Mouse (Mus musculus): ENCODE measurements around the gene Atp6v0b.
A peak's percentile ranks its signal among the peaks of the same experiment; 100 is the strongest.

The Atp6v0b gene

DNA sequence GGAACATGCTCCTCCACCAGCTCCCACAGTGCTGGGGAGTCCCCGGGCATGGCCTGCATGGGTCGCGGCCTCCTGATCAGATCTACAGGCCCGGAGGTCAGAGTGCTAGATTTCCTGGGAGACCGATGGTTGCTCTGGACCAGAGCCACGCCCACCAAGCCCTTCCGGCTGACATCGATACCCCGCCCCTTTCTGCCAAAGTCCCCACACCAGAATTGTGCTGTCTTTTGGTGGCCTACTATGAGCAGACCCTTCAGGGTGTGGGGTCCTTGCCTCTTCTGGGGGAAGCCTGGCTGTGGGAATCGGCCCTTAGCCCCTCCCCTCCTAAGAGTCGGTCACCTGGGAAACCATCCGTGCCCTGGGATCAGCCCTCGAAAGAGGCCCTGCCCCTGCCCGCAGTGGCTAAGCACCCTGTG lies 14.7 kb downstream of the Atp6v0b start, which contains the start of gene Ccdc24:
Ccdc24 (minus strand) TSS at position 87 of the 416 bp plus-strand sequence.
- peak; percentile 68 for DNase-seq (ENCODE audit: low read depth, low spot score)

DNA sequence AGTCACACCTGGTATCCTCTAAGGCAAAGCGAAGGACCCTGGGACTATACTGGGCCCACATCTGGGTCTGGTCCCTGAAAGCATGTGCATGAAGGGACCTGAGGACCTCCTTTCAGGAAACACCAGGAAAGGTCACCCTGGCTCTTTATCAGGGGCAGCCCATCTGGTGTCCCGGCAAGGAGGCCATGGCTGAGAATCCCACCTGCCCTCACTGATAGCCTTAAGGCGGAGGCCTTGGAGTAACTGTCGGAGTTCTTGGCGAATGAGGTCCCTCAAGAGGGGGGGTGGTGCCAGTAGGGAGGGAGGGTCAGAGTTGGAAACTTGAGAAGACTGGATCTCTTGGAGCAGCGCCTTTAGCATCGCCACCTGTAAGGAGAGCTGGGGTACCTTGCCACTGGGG lies 15.3 kb downstream of the Atp6v0b start:
- no peak for DNase-seq (ENCODE audit: low read depth, low spot score)

DNA sequence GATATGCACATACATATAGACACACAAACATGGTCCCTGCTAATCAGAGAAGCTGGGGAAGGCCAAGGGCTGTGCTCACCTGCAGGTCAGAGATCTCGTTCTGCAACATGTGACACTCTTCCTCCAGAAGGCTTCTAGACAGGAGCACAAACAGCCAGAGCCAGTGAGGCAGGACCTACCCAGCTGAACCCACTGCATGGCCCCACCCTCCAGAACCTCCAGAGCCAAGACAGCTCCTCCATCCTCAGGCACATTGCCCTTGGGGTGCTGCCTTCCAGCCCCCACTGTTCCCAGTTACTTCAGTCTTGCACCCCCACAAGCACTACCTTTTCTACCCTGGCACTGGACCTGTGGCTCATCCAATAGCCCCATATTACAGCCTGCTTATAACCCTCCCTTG lies 16.7 kb downstream of the Atp6v0b start:
- DNase-seq (ENCODE audit: low read depth, low spot score) = no peak

DNA sequence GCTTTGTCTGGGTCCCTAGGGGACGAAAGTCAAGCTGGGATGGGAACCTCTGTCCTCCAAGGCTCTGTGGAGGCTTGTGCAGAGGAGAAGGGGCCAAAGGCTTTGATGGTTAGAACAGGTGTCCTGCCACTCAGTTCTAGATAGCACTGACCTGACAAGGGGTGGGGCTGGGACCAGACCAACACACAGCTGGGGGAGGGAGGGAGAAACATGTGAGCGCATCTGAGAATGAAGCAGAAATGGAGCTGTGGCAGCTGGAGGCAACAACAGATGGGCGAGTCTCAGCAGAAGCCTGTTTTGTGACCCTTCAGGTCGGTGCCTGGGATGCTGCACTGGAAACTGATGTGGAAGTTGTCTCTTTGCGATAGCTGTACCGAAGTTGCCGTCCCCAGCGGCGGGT lies 17.8 kb downstream of the Atp6v0b start:
- DNase-seq (ENCODE audit: low read depth, low spot score) = no peak

DNA sequence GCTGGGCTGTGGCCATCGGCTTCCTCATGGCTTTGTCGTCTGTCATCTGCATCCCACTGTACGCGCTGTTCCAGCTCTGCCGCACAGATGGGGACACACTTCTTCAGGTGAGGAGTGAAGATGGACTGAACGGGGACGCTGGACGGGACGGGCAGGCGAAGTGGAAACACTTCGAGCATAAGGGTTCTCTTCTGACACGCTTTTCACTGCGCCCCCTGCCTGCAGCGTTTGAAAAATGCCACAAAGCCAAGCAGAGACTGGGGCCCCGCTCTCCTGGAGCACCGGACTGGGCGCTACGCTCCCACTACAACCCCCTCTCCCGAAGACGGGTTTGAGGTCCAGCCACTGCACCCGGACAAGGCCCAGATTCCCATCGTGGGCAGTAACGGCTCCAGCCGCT lies 19.3 kb downstream of the Atp6v0b start:
- no peak for DNase-seq (ENCODE audit: low read depth, low spot score)

DNA sequence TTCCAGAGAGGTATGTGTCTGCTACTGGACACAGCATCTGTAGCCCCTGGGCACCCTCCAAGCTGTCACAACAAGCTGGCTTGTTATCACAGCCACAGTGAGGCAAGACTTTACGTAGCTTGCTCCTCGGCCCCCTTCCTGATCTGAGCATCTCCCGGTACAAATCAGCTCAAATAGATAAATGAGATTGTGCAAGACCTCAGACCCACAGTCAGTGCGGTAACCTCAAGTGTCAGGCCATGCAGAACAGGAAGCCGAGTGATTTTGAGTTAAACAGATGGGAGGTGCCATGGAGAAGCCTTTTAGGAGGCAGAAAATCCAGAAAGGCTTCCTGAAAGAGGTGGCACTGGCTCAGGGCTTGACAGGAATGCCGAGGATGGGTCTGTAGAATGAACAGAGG lies 20.1 kb downstream of the Atp6v0b start:
- no peak for DNase-seq (ENCODE audit: low read depth, low spot score)

DNA sequence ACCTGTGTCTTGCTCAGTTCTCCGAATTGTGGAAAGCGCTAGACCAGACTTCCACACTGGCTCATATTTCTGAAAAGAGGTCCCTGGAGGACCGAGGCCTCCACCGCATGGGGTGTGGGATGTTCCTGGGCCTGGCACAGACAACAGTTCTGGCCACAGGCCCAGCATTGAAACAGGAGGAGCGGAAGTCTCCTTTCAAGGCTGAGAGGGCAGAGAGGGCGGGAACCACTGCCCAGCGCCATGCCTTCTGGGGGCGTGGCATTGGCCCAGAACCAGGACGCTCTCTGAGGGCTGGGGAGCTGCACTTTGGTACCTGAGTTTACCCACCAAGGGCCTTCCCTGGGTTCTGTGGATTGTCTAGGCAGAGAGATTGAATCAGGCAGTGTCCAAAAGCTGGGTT lies 21.1 kb downstream of the Atp6v0b start:
- DNase-seq (ENCODE audit: low read depth, low spot score) = no peak

DNA sequence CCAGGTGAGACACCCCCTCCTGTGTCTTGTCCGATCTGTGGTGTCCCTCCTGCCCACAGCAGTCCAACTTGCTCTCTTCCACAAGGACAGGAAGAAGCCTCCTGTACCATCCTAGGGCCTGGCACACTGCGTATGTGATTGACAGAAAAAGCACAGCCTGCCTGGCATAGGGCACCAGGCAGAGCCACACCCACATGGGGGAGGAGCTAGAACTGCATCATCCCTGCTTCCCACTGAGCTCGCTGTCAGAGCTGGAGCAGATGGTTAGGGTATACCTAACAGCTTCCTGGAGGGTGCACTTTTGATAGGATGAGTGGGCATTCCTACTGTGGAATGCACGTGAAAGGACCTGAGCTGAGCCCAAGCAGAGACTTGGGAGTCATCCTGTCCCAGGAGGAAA lies 24.3 kb downstream of the Atp6v0b start:
- DNase-seq (ENCODE audit: low read depth, low spot score) = no peak

DNA sequence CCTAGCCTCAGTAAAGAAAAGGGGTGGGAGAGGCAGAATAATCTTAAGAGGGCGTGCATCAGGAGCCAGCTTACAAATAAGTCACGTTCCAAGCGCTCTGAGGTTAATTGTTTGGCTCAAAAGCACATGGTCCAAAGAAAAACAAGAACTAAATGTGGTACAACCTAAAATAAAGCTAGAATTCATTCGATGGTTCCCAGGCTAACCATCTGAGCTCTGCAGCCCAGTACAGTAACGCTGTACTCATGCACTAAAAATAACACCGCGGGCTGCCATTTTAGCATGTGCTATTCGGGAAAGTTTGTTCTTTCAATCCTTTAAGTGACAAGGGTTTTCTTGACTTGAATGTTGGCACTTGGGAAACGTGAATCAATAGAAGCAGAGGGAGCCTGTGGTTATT lies 26.6 kb downstream of the Atp6v0b start:
- DNase-seq (ENCODE audit: low read depth, low spot score) = no peak

DNA sequence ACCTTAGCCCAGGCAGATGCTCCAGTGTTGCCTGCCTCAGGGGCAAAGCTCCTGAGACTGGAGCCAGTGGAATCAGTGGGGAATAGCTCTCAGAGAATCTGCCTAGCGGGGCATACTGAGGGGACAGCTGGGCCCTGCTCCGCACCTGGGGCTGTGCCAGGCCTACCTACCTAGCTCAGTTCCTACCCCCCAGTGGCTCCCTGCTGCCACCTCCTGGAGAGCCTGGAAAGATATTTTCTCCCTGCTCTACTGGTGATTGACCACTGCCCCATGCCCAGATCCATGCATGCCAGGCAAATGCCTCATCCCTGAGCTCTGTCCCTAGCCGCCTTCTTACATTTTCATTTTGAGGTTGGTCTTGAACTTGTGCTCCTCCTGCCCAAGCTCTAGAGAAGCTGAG lies 28.3 kb downstream of the Atp6v0b start:
- no peak for DNase-seq (ENCODE audit: low read depth, low spot score)

DNA sequence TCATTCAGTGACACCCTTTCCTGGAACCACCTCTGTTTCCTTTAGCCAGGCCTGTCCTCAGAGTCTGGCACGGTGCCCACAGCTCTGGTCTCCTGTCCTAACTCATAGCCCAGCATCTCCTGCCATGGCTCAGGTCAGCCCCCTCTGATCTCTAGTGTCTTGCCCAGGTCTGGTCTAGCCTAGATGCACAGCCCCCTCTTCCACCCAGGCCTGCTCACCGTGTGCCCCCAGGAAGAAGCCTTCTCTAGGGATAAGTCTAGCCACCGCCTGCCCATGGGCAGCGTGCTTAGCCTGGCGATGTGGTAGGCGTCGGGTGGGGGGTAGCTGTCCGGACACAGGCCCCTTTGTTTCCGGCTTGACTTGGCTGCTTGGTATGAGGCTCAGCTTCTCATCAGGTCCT lies 32.0 kb downstream of the Atp6v0b start:
- DNase-seq (ENCODE audit: low read depth, low spot score) = no peak

DNA sequence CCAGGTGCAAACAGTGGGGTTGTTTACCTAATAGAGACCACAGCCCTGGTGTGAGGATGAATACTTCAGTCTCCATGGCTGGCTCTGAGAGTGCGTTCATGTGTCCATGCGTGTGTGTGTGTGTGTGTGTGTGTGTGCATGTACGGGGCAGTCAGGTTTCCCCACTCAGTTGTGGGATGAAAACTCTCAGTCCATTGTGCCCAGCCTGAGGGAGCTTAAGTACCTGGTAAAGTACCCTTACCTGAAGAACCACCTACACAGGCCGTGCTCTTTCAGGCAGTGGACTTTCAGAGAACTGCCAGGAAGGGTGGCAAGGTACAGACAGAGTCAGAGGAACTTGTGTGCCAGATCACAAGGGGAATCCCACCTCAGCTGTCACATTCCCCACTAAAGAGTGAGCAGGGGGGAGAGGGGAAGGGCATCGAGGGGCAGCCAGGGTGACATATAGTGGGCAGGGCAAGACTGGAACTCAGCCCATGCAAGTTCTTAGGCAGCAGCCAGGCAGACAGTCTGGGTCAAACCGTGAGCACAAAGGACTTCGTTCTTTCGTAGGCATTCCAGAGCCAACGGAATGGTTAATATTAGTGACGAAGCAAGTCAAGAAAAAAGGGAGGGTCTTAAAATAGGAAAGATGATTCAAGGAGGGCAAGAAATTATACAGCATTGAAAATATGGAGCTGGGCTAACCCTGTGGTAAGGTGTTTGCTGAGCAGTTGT lies 34.8 kb downstream of the Atp6v0b start:
- no peak for DNase-seq (ENCODE audit: low read depth, low spot score)

DNA sequence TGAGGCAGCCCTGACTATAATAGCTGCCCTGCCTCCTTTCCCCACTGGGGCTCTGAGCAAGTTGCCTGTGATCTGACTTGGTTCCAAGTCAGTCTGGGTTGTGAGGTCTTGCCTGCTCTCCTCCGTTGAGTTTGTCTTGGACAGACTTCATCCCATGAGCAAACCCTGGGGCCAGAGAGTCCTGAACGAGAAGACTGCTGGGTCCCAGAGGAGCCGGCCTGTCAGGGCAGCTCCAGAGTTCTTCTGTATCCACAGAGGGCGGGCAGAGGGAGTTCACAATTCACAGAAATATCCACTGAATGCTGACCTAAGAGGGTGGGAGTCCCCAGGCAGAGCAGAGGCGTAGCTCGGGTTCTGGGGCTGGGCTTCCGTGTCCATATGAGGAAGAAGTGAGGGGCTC lies 36.3 kb downstream of the Atp6v0b start:
- no peak for DNase-seq (ENCODE audit: low read depth, low spot score)

DNA sequence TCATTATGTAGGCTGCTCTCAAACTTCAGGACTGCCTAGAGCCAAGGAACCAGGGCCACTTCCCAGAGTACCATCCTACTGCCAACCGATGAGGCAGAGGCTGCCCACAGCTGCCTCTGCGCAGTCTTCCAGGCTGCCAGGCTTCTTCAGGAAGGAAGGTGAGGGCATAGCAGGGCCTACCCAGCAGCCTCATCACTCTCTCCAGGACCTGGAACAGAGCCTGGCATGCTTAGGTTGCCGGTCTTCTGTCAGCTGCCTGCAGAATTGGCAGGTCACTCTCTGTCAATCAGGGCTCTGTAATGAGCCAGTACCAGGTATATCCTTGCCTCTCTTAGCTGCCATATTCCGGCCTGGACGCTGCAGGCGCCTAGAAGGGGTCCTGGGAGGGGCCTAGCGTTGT lies 37.0 kb downstream of the Atp6v0b start:
- no peak for DNase-seq (ENCODE audit: low read depth, low spot score)

DNA sequence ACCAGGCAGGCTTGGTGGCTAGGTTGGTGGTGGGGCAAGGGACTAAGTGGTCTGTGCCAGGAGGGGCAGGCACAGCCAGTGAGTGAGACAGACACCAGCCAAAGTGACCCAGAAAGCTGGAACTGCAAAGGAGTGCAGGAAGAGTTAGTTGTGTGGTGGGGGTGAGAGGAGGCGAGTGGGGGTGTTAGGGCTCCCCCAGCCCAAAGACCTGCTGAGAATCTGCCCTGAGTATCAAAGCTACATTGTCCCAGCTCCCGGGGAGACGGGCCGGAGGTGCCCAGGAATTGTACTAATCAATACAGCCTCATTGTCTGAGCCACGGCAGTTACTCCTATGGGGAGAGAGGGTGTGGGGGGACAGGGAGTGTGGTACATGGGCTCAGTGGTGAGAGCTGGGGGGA lies 37.6 kb downstream of the Atp6v0b start:
- no peak for DNase-seq (ENCODE audit: low read depth, low spot score)

DNA sequence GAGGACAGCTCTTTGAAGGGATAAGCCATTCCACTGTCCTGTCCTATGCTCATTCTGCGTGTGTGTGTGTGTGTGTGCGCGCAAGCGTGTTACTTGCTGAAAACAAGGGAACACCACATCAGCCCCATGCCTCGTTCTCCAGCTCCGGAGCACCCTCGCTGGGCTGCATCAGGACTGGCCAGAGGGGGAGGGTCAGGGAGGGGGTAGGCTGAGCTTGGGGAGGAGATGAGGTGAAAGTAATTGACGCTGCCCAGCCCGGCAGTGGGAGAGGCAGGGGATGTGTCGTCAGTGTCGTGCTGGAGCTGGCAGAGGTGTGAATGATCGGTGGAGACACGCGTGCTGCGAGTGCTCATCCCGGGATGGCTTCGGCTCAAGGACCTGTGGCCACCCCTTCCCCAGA lies 38.1 kb downstream of the Atp6v0b start:
- no peak for DNase-seq (ENCODE audit: low read depth, low spot score)

DNA sequence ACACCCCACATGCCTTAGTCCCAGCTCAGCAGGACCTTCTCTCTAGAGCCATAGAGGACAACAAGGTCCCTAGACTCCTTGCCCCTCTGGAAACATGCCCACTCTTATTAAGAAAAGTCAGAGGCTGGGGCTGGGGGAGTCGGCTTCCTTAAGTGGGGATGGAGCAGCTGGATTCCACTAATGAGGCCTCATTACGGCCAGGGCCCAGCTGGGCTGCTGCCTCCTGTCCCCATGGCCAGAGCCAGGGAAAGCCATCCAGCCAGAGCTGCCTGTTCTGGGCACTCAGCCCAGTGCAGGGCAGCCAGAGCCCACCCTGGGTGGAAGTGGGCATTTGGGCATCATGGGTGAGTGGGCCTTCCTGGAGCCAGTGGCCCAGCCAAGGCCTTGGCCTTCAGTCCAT lies 40.1 kb downstream of the Atp6v0b start:
- DNase-seq (ENCODE audit: low read depth, low spot score) = no peak

DNA sequence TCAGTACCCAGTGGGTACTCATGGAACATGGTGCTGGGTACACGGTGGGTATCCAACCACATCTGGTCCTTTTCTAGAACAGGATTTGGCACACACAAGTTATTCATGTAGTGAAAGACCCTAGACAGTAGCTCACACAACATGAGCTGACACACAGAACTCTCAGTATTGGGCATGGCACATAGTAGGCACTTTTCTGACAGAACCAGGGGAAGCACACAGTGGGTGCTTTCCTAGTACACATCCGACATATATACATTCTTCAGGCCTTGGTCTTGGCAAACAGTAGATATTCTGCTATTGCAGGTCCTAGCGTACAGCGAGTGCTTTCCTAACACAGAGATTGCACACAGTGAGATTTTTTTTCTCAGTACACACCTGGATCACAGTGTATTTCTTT lies 40.9 kb downstream of the Atp6v0b start:
- no peak for DNase-seq (ENCODE audit: low read depth, low spot score)

DNA sequence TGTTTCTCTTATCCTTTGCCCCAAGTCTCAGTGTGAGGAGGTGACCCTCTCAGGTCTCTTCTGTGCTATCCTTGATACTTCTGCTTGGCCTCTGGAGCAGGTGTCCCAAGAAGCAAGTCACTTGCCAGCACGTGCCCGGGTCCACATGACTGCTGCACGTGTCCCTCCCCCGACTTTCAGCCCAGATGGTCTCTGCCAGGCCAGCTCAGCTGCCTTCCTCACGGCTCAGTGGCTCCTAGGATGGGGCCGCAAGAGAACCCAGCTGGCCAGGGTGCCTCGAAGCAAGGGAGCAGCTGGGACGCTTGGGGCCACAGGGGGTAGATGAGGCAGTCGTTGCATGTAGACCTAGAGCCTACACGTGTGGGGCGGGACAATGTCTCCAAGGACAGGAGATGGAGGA lies 41.8 kb downstream of the Atp6v0b start:
- no peak for DNase-seq (ENCODE audit: low read depth, low spot score)

DNA sequence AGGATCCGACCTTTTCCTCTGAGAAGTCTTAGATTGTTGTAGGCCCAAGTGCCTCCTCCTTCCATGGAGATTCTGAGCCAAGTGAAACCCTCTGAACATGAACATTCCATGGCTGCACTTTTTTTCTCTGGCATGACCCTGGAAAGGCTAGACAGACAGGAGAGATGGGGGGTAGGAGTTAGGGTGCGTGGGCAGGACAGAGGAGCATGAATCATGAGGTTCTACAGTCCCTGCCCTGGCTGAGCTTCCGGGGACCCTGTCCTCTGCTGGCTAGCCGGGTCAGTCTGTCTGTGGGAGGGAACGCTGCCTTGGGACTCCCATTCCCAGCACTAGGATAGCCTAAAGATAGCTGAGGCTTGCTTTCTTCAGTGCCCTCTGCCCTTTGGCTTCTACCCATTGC lies 42.7 kb downstream of the Atp6v0b start:
- no peak for DNase-seq (ENCODE audit: low read depth, low spot score)

DNA sequence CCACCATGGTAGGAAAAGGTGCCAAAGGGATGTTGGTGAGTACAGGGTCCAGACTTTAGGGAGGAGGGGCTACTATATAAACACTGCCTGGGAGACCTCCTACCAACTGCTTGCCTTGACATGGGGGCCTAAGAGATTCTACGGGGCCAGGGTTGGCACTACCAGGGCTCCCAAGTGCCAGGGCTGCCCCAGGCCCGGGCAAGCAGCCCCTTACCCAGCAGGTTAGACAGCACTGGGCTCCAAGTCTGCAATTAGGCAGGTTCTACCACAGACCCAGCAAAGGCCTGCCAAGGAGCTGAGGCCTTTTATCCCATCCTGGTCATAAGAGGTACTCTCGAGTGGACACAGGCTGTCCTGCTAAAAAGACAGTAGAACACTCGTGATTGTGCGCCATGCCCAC lies 44.0 kb downstream of the Atp6v0b start:
- DNase-seq (ENCODE audit: low read depth, low spot score) = no peak

DNA sequence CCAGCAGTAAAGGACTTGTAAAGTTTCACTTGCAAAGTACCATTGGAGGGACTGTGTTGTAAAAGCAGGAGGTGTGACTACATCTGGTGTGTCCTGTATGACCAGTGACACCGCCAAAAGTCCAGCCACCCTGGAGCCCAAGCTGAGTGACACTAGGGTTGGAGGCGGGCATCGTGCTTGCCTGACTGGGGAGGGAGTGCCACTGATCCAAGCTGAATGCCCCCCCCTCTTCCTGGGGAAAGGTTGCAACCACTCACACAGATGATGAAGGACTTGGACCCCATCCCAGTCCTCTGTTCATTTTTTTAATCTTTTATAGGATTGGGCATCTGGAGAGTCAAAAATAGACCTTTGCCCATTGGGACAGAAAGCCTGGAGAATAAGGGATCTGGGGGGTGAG lies 45.6 kb downstream of the Atp6v0b start:
- DNase-seq (ENCODE audit: low read depth, low spot score) = no peak

DNA sequence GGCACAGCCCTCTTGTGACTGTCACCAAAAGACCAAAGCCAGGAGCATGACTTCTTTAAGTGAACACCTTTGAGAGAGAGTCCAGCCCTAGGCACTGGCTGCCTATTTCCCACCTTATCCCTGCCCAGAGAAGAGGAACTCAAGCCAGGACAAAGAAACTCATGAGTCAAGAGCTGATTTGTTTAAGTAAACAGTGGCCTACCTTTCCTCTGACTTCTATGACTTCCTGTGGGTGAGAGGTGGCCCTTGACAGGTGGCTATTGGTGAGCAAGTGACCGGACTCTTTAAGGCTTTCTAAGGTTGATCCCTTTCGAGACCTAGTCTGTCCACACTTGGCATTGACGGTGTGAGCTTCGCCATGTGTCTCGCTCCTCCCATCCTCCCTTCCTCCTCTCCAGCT lies 46.3 kb downstream of the Atp6v0b start:
- no peak for DNase-seq (ENCODE audit: low read depth, low spot score)

DNA sequence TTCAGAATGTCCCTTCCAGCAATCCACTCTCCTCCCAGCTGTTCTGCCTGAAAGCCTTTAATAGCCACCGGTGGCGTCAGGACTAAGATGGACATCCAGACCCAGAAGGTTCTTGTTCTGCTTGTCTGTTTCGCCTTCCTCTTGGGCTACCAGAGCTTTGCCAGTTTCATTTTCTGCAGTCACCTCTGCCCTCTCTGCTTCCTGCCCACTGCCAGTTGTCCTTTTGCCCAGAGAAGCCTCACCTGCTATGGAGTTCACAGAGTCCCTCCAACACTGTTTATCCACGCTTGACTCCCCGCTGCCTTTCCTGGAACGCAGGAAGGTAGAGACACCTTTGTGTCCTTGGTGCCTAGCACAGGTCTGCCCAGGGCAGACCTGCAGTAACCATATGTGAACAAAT lies 47.8 kb downstream of the Atp6v0b start:
- no peak for DNase-seq (ENCODE audit: low read depth, low spot score)
